Mouse (Mus musculus) kidney, adult 2 months (tissue): ENCODE results near the gene Slc35a3.

ENCODE experiments used
- CTCF ChIP-seq: fragments of 200-500 bp; conservative IDR thresholded peaks from 2 replicates; pipeline ENCODE4 v1.5.1; 2011; ENCODE audit warnings: low read depth, mild to moderate bottlenecking, control low read depth, low read length, moderate library complexity, mixed read lengths; ENCODE audit not compliant: insufficient read depth, insufficient read length
- POLR2A ChIP-seq: fragments of 200-500 bp; IDR thresholded peaks from one replicate; pipeline ENCODE4 v1.6.1; 2011; ENCODE audit warnings: low read depth, low read length, control low read depth

GRCm38 (mm10) chr3:116656184-116656965, 56.3 kb downstream of the Slc35a3 start:
- no peak for TF ChIP-seq CTCF
- no peak for TF ChIP-seq POLR2A
